Mouse (Mus musculus) liver, embryonic 15.5 days (tissue): ENCODE data around the gene Slc6a20b. TPM values are rescaled to one million over a fixed set of nuclear protein-coding genes. Genes with fewer than 3 reads are reported as not detected.

Source experiments
- ATAC-seq: fragments of 200-750 bp; cut with Nextera tagmentation; 2 replicates; pipeline ENCODE4 v1.8.0; 2017; ENCODE audit warnings: moderate number of reproducible peaks, mild to moderate bottlenecking, moderate library complexity; ENCODE audit not compliant: insufficient read depth
- H3K27ac ChIP-seq: fragments of 300-500 bp; sonication (generic); replicated peaks from 2 replicates; pipeline ENCODE4 v1.5.1; 2015; ENCODE audit warnings: mild to moderate bottlenecking, inconsistent platforms
- H3K27me3 ChIP-seq: fragments of 300-500 bp; sonication (generic); 2 replicates; pipeline ENCODE4 v1.6.1; 2015; ENCODE audit warnings: mild to moderate bottlenecking, inconsistent platforms
- H3K36me3 ChIP-seq: fragments of 300-500 bp; sonication (generic); replicated peaks from 2 replicates; pipeline ENCODE4 v1.6.1; 2015; ENCODE audit warnings: moderate library complexity, mild to moderate bottlenecking, inconsistent platforms
- H3K4me1 ChIP-seq: fragments of 300-500 bp; sonication (generic); replicated peaks from 2 replicates; pipeline ENCODE4 v1.6.1; 2015; ENCODE audit warnings: inconsistent platforms
- H3K4me2 ChIP-seq: fragments of 300-500 bp; sonication (generic); 2 replicates; pipeline ENCODE4 v1.6.1; 2015; ENCODE audit warnings: moderate library complexity, mild to moderate bottlenecking, inconsistent platforms
- H3K4me3 ChIP-seq: fragments of 300-500 bp; sonication (generic); replicated peaks from 2 replicates; pipeline ENCODE4 v1.5.1; 2015; ENCODE audit warnings: mild to moderate bottlenecking, inconsistent platforms
- H3K9ac ChIP-seq: fragments of 300-500 bp; sonication (generic); 2 replicates; pipeline ENCODE4 v1.6.1; 2015; ENCODE audit warnings: moderate library complexity, mild to moderate bottlenecking, inconsistent platforms
- H3K9me3 ChIP-seq: fragments of 300-500 bp; sonication (generic); replicated peaks from 2 replicates; pipeline ENCODE4 v1.6.1; 2016; ENCODE audit warnings: inconsistent platforms
- WGBS: fragments of 180-500 bp; shearing (Covaris S2); methylation state at CpG from one replicate; pipeline ENCODE4 v1.1.7; 2015; ENCODE audit warnings: mixed read lengths; ENCODE audit not compliant: insufficient replicate concordance; 5-methylcytosine and 5-hydroxymethylcytosine counted together
- polyA plus RNA-seq: library from polyadenylated mRNA; unstranded; fragments of >200 nt; fragmentation: Nextera tagmentation; extraction: Ambion mirVana; gene quantifications from 2 replicates; pipeline ENCODE4 v1.2.1, GENCODE M21; 2015

Gene Slc6a20b
- polyA plus RNA-seq, 1 experiment from 2014 or later: 0.24 TPM

DNA sequence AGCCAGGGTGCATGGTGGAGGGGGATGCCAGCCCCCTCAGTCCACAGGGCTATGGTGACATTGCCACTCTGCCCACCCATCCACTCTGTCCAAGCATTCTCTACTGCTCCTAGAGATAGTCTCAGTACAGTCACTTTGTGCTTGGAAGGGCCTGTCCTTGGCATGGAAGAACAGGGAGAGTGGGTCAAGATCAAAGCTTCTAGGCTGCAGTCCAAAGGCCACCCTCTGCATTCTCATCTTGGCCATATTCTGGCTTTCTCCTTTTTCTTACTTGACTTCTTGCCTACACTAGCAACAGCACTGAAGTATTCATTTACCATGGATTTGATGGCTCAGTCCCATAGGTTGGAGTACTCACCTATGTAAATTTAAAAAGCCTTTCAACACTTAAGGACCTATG lies 5.9 kb upstream of the Slc6a20b start:
- Histone ChIP-seq H3K4me2 (no peak overlapping the region), H3K27ac (no peak overlapping the region), H3K4me1 (no peaks in the 10 kb centered on the region), H3K9ac (no peak overlapping the region), H3K9me3 (no peaks in the 10 kb centered on the region), H3K27me3 (no peaks in the 10 kb centered on the region), H3K4me3 (no peak overlapping the region), H3K36me3 (no peaks in the 10 kb centered on the region)
- ATAC-seq: no peak; the same call in 1 of the 2 replicates

DNA sequence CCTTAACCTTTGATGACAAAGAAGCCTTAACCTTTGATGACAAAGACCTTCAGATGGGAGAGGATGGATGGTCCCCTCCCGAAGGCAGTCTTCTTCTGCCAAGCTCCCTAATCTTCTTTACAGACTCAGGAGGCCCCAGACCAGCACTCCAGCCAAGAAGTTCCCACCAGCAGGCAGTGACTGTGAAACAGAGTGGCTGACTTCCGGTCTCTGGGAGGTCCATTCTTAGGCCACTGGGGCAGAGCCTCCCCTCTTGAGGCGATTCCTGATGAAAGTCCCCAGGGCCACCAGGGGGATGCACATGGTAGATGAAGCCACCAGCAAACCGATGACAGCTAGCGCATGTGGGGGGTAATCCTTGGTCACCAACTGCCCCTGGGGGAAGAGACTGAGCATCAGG lies 4.4 kb upstream of the Slc6a20b start:
- H3K27ac ChIP-seq: no peak overlapping the region
- WGBS: 62% methylated on average over 5 of the region's 5 CpGs
- H3K27me3 ChIP-seq: no peaks in the 10 kb centered on the region
- H3K36me3 ChIP-seq: no peaks in the 10 kb centered on the region
- no peak overlapping the region for H3K4me2 ChIP-seq
- H3K9ac ChIP-seq: no peak overlapping the region
- ATAC-seq: no peak
- no peaks in the 10 kb centered on the region for H3K4me1 ChIP-seq
- no peaks in the 10 kb centered on the region for H3K9me3 ChIP-seq
- H3K4me3 ChIP-seq: no peak overlapping the region

DNA sequence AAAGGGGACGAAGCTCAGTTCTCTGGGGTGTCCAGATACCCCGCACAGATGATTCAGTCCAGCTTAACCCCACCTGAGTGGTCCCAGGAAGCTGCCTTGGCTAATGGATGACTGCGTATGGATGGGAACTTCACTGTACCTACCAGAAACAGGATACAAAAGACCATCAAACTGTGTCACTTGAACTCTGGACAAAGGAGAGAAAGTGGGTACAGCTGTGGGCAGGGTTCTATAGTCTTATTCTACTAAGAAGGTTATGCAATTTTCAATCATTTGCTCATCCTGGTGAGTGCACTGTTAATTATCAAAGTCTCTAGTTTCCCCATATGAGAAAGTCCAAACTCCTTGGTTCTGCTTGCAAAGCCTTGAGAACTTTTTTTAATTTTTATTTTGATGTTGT lies 628 bp upstream of the Slc6a20b start:
- Histone ChIP-seq H3K4me2 (no peak overlapping the region), H3K9ac (no peak overlapping the region), H3K9me3 (no peaks in the 10 kb centered on the region), H3K4me1 (no peaks in the 10 kb centered on the region), H3K27me3 (no peaks in the 10 kb centered on the region), H3K4me3 (no peak overlapping the region), H3K27ac (no peak overlapping the region), H3K36me3 (no peaks in the 10 kb centered on the region)
- WGBS: 69% methylated on average over 3 of the region's 3 CpGs
- ATAC-seq: no peak

DNA sequence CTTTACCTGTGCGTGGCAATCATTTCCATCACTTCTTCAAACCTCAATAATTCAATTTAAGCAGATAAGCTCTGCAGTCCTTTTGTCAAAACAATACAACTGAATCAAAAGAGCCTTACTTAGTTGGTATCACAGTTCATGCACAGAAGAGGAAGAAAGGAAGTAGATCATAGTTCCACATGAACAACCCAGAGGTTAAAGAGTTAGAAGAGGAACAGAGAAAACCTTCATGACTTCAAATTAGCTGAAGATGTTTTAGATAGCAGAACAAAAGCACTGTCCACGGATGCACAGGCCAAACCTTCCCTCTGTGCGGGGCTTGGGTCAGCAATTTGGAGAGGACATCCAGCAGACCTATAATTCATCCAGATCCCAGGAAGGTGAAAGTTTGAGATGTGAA lies 699 bp downstream of the Slc6a20b start:
- Histone ChIP-seq H3K9ac (no peak overlapping the region), H3K4me2 (no peak overlapping the region), H3K36me3 (no peaks in the 10 kb centered on the region), H3K4me1 (no peaks in the 10 kb centered on the region), H3K27ac (no peak overlapping the region), H3K4me3 (no peak overlapping the region), H3K9me3 (no peaks in the 10 kb centered on the region), H3K27me3 (no peaks in the 10 kb centered on the region)
- 60% methylated on average over 3 of the region's 3 CpGs for WGBS
- no peak for ATAC-seq

DNA sequence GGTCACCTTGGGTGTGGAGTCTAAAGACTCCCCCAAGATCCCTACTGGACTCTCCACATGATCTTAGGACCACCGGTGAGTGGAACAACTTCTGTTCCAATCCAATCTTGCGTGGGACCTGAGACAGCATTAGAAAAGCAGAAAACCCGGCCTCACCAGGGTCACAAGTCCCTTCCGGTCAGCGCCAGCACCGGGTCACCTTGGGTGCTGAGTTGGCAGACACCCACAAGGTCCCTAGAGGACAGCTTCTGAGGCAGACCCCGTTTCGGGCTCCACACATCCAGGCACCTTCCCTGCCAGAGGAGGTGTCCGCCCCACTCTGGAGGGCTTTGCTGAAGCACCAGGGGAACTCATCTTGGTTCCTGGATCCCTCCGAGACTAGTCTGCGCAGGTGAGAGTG lies 6.5 kb downstream of the Slc6a20b start:
- no peak for ATAC-seq
- Histone ChIP-seq H3K27me3 (no peaks in the 10 kb centered on the region), H3K9ac (no peak overlapping the region), H3K4me2 (no peak overlapping the region), H3K4me3 (no peak overlapping the region), H3K9me3 (no peaks in the 10 kb centered on the region), H3K27ac (no peak overlapping the region), H3K4me1 (no peaks in the 10 kb centered on the region), H3K36me3 (no peaks in the 10 kb centered on the region)
- WGBS: 70% methylated on average over 11 of the region's 11 CpGs

DNA sequence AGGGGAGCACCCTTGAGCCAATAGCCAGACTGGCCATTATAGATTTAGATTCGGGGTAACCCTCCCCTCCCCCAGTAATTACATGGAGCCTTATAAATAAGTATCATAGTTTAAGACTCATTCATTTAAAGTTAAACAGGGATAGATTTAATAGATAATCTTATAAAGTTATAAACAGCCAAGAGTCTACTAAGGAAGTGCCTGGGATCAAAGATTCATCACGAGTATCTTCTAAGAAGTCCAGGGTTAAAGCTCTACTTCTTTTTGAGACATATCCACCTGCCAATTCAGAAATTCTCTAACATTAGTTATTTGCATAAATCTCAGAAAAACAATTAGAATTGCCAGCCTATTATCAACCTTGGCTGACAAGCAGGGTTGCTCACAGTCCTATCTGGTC lies 7.6 kb downstream of the Slc6a20b start:
- Histone ChIP-seq H3K4me2 (no peak overlapping the region), H3K36me3 (no peaks in the 10 kb centered on the region), H3K4me1 (no peaks in the 10 kb centered on the region), H3K9ac (no peak overlapping the region), H3K9me3 (no peaks in the 10 kb centered on the region), H3K27ac (no peak overlapping the region), H3K4me3 (no peak overlapping the region), H3K27me3 (no peaks in the 10 kb centered on the region)
- 59% methylated on average over 2 of the region's 2 CpGs for WGBS
- no peak for ATAC-seq

DNA sequence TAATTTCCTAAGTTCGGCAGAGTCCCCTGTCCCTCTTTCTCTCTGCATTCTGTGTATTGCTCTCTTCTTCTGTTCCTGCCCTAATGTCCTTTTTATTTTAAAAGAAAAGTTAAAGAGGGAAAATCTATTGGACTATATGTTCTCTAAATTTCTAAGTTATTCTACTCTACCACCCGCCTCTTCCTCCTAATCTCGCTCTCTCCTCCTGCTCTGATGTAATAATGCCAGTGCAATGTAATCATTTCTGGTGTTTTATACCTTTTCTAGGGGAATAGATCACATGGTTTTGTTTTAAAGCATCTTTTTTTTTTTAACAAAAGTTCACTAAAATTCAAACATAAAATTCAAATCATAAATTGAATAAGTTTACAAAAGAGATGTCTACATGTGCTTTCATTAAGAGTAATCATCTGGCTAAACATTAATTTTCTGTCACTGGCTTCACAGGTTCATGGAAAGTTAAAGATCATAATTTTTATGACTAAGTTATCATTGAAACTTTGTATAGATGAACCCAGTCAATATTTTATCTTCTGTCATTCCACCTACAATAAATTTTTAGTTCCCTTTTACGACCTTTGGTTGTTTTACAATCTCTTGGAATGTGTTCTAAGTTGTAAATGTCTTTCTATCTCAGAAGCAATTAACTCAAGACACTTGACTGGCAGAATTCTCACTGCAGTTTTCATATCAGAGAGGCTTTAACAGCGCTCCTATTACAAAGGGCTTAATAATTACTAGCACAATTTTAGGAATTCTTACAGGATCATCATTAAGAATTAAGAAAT lies 11.9 kb downstream of the Slc6a20b start:
- no peak overlapping the region for H3K4me2 ChIP-seq
- H3K27me3 ChIP-seq: no peaks in the 10 kb centered on the region
- no peaks in the 10 kb centered on the region for H3K36me3 ChIP-seq
- ATAC-seq: no peak
- no peaks in the 10 kb centered on the region for H3K4me1 ChIP-seq
- H3K9me3 ChIP-seq: no peaks in the 10 kb centered on the region
- H3K9ac ChIP-seq: no peak overlapping the region
- H3K27ac ChIP-seq: no peak overlapping the region
- no peak overlapping the region for H3K4me3 ChIP-seq
- 70% methylated on average over 5 of the region's 5 CpGs for WGBS

DNA sequence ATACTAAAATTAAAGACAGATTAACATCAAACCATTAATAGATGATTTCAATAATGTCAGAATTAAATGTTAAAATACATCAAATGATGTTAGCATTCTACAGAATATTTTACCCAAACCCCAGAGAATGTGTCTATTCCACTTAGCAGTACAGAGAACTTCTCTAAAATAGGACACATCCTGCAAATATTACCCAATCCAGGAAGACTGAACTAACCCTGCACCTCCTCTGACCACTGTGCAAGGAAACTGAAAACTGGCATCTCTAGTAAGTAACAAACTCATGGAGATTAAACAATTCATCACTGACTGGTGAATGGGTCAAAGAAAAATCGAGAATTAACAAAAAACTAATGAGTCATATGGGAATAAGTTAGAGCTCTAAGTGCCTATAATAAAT lies 30.8 kb downstream of the Slc6a20b start:
- H3K9ac ChIP-seq: no peak overlapping the region
- ATAC-seq: no peak
- H3K4me1 ChIP-seq: no peaks in the 10 kb centered on the region

DNA sequence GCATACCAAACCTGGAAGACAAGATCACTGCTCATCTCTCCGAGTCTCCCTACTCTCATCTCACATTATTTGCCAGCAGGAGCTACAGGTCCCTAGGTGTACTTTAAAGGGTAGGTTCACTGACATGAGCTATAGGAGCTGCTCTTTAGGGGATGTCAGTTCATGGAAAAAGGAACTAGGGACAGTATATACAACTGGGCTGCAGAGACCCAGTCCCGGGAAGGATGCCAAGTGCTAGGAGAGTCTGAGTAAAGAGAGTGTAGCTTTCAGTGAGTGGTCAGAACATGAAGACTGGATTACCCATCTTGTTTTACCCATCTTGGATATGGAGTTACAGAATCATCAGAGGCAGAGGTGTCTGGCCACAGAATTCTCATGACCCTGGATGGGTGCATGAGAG lies 35.0 kb downstream of the Slc6a20b start:
- no peak overlapping the region for H3K4me2 ChIP-seq
- no peak overlapping the region for H3K4me3 ChIP-seq
- no peak overlapping the region for H3K27ac ChIP-seq
- H3K36me3 ChIP-seq: peaks cover 15% of the 10 kb centered on the region
- H3K9me3 ChIP-seq: no peaks in the 10 kb centered on the region
- no peaks in the 10 kb centered on the region for H3K27me3 ChIP-seq
- WGBS: 72% methylated on average over 2 of the region's 2 CpGs
- no peak for ATAC-seq
- no peak overlapping the region for H3K9ac ChIP-seq
- no peaks in the 10 kb centered on the region for H3K4me1 ChIP-seq

More for the DNA sequence above, 30.8 kb downstream of the Slc6a20b start:
- Histone ChIP-seq H3K36me3 (no peaks in the 10 kb centered on the region), H3K27me3 (no peaks in the 10 kb centered on the region), H3K9me3 (no peaks in the 10 kb centered on the region), H3K4me2 (no peak overlapping the region), H3K4me3 (no peak overlapping the region), H3K27ac (no peak overlapping the region)
- WGBS: 41% methylated on average over 1 of the region's 1 CpGs

DNA sequence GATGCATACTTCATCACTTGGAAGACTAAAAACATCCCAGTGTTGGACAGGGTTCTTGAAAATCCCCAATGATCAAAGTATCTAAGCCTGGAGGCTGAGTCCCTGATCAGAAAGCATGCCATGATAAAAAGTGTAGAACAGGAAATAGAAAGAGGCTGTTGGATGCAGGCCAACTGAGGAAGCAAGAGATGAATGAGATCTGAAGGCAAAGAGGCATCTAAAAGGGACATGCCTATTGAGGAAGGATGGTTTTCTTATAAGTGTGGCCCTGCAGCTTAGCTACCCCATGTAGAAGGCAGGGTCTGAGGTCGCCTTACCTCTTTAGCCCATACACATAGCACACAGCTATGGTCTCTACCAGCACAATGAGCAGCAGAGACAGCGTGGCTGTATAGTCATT lies 35.5 kb downstream of the Slc6a20b start:
- Histone ChIP-seq H3K9me3 (no peaks in the 10 kb centered on the region), H3K4me3 (no peak overlapping the region), H3K36me3 (peaks cover 15% of the 10 kb centered on the region), H3K27me3 (no peaks in the 10 kb centered on the region), H3K4me2 (no peak overlapping the region), H3K27ac (no peak overlapping the region), H3K9ac (no peak overlapping the region), H3K4me1 (no peaks in the 10 kb centered on the region)
- WGBS: 79% methylated on average over 2 of the region's 2 CpGs
- no peak for ATAC-seq

DNA sequence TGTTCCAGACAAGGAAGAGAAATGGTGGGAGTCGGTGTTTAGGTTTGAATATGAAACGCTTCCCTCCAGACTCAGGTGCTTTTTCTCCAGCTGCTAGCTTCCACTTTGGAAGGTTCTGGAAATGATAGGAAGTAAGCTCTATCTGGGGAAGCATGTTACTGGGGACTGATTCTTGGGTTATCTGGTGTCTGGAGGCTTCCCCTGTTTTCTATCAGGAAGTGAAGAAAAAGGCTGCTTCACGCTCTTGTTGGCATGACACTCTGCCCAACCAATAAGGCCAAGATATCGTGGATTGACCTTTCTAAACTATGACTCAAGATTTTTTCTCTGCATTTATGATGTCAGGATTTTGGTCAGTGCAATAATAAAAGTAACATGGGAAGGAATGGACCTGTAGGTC lies 37.2 kb downstream of the Slc6a20b start:
- 59% methylated on average over 4 of the region's 4 CpGs for WGBS
- Histone ChIP-seq H3K27ac (no peak overlapping the region), H3K4me3 (no peak overlapping the region), H3K27me3 (no peaks in the 10 kb centered on the region), H3K36me3 (peaks cover 25% of the 10 kb centered on the region), H3K9ac (no peak overlapping the region), H3K4me2 (no peak overlapping the region), H3K4me1 (no peaks in the 10 kb centered on the region), H3K9me3 (no peaks in the 10 kb centered on the region)
- no peak for ATAC-seq
